Mouse (Mus musculus) splenic B cell, adult 2 months (primary cell): ENCODE data around the gene Ntm.

Experiments used
- DNase-seq: peaks from one replicate; pipeline ENCODE4 v3.0.0-alpha.2; 2011; ENCODE audit warnings: low read depth, low spot score
- H3K27me3 ChIP-seq: 2 replicates; pipeline ENCODE4 v1.6.1; 2012; ENCODE audit warnings: mild to moderate bottlenecking, low read length, moderate library complexity, mixed read lengths; ENCODE audit not compliant: control insufficient read depth, poor library complexity, insufficient read depth, severe bottlenecking
- H3K36me3 ChIP-seq: 2 replicates; pipeline ENCODE4 v1.6.1; 2012; ENCODE audit warnings: mild to moderate bottlenecking, low read length, moderate library complexity, mixed read lengths; ENCODE audit not compliant: control insufficient read depth, poor library complexity, insufficient read depth, severe bottlenecking

Ntm gene

DNA sequence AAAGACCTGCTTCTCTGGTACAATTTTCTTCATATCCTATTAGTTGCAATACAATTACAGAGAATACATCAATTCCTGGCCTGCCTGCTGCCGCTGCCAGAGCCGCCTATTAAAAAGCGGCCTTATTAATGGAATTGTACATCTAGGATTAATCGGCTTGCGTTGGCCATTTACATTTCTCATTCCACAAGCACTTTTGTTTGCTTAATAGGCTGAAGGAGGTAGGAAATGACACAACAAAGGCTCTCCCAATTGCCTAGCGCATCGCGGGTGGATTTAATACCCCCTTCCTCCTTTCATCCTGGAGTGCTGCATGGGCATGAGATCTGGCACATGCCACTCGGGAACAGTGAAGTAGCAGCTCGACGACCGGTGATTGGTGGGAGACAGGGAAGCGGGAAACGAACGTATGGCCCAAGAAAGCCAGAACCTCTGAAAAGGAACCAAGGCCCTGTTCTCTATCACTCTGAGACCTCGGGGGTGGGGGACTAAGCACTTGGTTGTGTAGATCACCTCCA lies 23.4 kb downstream of the Ntm start:
- DNase-seq = no peak
- Histone ChIP-seq H3K27me3 (no peaks in the 10 kb centered on the region), H3K36me3 (no peaks in the 10 kb centered on the region)

DNA sequence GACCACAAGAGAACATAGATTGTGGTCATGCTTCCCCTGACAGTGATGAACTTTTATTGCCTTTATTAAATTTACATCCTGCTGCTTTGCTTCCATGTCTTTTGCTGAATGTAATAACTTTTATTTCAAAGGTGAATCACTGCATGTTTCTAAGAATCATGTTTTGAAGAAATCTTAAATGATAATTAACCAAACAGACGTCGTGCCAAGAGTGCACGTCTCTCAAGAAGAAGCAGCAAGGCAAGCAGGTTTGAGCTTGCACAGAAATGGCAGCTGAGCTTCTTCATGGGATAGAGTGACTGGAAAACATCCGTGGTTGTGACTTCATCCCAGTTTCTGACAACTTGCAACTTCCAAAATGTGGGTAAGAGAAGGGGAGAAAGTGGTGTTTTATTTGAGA lies 34.1 kb downstream of the Ntm start:
- Histone ChIP-seq H3K27me3 (no peaks in the 10 kb centered on the region), H3K36me3 (no peaks in the 10 kb centered on the region)
- no peak for DNase-seq

DNA sequence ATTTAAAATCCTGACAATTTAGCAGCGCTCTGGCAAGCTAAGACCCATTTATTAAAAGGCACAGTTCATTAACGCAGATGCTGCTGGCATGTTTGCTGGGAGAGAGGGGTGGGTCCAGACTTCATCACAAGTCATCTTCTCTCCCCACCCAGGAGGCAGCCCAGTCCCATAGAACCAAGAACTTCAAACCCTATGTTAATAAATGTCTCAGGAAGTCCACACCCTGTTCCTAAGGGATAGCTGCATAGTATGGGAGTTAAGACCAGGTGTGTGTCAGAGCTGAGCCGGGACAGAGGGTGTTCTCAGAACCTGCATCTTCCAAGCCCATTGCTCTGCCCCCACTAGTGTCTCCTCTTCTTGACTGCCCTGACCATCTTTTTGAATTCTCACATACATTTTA lies 37.6 kb downstream of the Ntm start:
- no peak for DNase-seq
- H3K27me3 ChIP-seq = no peaks in the 10 kb centered on the region
- no peaks in the 10 kb centered on the region for H3K36me3 ChIP-seq

DNA sequence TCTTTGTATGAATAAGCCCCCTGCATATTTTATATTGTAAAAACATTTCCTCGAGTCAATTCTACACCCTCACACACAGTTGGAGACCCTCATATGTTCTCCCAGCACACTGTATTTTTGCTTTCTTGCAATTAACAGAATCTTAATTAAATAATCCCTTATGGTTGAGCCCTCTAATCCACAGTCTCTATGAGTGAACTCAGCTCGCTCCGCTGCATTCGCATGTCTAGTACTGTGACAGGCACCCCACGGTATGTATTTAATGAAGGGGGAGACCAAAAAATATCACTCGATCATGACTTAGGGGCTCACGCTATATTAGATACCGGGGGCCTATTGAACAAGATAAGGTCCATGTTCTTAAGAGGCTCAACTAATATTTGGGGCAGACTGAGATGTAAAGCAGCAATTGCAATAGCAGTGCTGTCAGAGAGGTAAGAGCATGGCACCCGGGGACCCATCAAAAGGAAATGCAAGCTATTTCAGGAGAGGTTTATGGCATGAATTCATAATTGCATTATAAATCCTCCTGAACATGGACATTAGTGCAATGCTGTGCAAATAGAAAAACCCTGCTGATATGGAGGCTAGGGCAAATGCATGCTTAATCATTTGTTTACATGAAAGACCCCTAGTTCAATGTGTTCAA lies 64.4 kb downstream of the Ntm start:
- no peaks in the 10 kb centered on the region for H3K36me3 ChIP-seq
- no peaks in the 10 kb centered on the region for H3K27me3 ChIP-seq
- DNase-seq = no peak

DNA sequence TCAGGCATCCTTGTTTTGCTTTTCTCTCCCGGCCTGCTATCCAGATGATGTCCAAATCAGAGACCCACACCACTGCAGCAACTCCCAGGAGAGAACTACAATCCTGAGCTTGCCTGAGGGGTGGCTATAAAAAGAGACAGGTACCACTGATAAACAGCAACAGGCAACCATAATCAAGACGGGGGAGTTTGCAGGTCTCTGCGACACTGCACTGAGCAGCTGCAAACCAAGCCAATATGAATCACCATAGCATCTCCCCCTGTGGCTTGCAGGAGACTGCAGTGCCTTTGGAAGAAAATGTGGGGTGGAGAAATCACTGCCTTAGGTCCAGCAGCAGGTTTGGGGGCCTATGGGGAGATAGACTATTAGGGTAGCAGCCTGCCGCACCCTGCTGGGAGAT lies 65.5 kb downstream of the Ntm start:
- Histone ChIP-seq H3K36me3 (no peaks in the 10 kb centered on the region), H3K27me3 (no peaks in the 10 kb centered on the region)
- DNase-seq = no peak

DNA sequence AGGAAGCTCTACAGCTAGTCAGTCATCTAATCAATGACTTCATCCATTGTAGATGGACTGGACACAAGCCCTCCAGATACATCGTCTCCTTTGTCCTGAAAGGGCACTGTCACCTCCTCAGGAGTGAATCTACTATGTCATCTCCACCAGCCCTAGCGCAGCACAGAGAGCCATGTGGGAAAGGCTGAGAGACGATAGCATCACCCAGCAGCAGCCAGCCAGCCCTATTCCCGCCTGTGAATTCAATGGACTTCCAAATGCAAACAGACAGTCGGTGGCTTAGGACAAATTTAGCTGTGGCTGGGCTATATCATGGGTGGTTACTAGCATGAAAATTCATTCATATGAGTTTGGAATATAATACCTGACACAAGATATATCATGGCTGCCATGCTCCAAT lies 70.1 kb downstream of the Ntm start:
- Histone ChIP-seq H3K27me3 (no peaks in the 10 kb centered on the region), H3K36me3 (no peaks in the 10 kb centered on the region)
- DNase-seq = no peak

DNA sequence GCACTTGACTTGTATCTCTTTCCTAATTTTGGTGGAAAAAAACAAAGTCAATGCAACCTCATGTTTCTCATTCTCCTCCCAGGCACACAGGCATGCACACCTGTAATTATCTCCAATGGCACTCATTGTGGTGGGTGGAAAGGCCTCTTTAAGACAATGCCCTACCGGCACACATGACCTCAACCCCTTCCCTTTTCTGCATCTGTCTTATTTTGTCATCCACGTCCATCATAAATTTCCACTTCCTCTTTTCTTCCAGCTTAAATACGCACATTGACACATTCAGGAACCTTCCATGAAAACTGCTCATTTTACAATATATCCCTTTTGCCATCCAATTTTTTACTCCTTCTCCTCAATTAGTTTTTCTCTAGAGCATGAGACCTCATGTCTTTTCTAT lies 74.2 kb downstream of the Ntm start:
- Histone ChIP-seq H3K36me3 (no peaks in the 10 kb centered on the region), H3K27me3 (no peaks in the 10 kb centered on the region)
- no peak for DNase-seq

DNA sequence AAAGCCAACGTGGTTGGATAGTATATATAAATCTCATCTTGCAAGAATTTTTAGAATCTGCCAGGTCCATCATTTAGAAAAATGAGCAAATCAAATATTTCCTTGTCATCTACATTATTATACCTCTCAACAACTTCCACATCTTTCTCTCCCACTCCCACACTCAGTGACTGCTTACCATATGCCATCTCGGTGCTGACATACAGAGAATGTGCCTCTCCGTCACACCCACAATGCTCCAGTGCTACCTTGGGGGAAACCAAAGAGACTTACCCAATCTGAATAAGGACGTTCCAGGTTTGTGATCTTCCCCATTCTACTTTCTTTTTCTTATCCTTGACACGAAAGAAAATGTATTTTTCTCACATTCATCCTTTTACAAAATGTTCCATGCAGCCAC lies 75.0 kb downstream of the Ntm start:
- no peak for DNase-seq
- Histone ChIP-seq H3K27me3 (no peaks in the 10 kb centered on the region), H3K36me3 (no peaks in the 10 kb centered on the region)

DNA sequence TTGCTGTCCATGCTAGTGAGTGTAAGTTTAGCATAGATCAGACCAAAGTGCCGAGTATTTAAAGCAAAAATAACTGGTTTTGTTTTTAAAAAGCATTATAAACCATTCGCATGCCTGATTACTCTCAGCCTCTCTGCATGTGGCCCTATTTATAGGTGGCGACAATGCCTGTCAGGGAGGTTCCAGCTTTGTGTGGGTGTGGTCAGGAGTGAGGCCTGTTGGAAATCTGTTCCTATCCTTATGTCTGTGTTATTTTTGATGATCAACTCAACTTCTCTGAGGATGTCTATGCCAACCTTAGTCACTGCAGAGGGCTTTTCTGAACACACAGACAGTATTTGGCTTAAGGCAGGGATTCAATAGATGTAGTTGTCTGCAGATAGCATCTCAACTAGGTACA lies 78.9 kb downstream of the Ntm start:
- Histone ChIP-seq H3K36me3 (no peaks in the 10 kb centered on the region), H3K27me3 (no peaks in the 10 kb centered on the region)
- DNase-seq = no peak

DNA sequence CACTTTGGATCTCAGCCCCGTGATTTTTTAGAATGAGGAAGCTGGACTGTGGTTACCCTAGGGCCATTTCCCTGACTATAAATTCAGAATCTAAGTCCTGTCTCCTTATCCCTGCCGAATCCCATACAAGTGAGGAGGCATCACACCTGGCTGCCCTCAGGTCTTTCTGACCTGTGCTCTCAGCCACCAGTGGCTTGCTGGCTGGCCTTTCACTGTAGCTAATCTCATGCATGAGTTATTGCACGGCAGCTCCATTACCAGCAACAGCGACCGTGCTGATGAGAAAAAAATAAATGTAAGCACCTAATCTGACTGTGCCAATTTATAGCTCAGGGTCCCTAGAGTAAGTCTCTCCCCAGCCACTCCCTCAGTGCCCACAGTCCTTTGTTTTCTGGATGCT lies 81.3 kb downstream of the Ntm start:
- H3K27me3 ChIP-seq = no peaks in the 10 kb centered on the region
- H3K36me3 ChIP-seq = no peaks in the 10 kb centered on the region
- no peak for DNase-seq

DNA sequence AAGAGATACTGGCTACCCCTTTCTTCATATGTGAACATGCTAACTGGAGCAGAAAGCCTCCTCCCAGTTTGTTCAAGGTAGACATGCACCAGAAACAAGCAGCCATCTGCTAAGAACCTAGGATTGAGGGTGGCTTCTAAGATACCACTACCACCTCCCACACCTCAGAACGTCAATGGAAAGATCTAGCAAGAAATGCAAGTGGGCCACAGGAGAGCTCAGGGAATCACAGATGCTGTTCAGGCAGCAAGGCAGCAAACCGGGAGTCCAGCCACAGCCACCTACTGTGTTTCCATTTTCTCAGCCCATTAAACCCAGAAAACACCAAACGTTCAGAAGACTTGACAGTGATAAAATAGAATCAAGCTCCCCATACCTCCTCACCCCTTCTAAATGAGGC lies 85.4 kb downstream of the Ntm start:
- H3K36me3 ChIP-seq = no peaks in the 10 kb centered on the region
- no peak for DNase-seq
- H3K27me3 ChIP-seq = no peaks in the 10 kb centered on the region

DNA sequence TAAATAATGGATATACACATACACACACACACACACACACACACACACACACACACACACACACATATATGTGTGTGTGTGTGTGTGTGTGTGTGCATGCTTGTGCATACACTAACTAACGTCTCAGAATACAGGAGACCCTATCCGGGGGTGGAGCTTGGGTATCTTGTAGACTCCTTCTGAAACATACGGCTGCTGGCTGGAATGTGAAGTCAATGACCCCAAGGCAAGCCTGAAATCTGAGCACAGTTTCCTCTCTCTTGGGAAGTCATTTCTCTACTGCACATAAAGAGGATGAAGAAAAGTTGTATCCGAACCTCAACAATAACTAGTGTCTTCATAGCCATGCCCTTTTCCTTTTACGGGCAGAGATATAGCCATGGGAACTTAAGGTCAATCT lies 95.2 kb downstream of the Ntm start:
- H3K27me3 ChIP-seq = no peaks in the 10 kb centered on the region
- H3K36me3 ChIP-seq = no peaks in the 10 kb centered on the region
- DNase-seq = no peak

DNA sequence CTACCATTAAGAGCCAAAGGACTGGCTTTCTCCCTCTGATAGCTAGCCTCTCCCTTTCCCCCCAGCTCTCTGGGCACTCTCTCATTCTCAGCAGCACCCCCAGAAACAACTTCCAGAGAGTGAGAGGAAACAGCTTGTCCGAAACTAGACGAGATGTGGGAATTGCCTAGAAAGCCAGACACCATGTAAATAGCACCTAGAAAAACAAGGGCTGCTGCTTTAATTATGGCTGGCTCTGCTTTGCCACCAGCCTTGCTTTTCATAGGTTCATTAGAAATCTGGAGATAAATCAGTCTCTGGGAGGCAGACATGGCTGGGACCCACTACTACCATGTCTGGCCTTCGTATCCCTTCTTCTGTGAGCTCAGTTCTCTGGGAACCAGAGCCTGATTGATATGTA lies 96.1 kb downstream of the Ntm start:
- no peaks in the 10 kb centered on the region for H3K36me3 ChIP-seq
- DNase-seq = no peak
- no peaks in the 10 kb centered on the region for H3K27me3 ChIP-seq

DNA sequence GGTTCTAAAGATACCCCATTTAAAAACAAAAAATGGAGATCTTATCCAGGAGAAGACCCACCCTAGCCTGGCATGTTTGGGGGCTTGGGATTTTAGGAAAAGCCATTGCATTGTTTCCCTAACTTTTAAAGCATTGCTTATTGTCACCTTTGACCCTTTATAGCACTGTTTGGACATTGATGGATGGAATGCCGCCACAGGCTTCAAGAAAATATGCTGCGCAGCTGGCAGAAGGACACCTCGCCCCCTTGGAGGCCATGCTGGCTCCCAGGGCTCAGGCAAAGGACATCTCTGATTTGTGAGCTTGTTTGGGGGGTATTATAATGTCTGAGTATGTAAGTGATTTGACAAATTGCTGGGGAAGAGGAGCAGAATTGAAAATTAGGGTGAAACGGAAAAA lies 96.8 kb downstream of the Ntm start:
- H3K36me3 ChIP-seq = no peaks in the 10 kb centered on the region
- no peaks in the 10 kb centered on the region for H3K27me3 ChIP-seq
- DNase-seq = no peak

DNA sequence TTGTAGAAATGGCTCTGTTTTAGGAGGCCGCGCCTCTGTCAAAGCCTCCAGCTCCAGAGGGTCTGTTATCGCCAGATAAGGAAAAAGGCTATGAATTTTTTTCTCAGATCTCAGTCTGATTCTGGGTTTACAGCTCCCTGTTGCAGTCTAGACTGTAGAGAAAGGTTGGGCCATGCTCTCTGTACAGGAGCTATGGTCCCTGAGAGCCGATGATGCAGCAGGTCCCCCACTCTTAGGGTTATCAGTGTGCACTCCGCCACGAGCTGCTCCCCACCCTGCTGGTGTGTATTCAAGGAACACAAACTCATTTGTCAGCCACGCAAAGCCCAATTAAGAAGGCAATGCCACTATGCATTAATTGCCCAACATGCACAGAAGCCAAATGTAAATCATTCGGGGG lies 97.4 kb downstream of the Ntm start:
- DNase-seq = no peak

DNA sequence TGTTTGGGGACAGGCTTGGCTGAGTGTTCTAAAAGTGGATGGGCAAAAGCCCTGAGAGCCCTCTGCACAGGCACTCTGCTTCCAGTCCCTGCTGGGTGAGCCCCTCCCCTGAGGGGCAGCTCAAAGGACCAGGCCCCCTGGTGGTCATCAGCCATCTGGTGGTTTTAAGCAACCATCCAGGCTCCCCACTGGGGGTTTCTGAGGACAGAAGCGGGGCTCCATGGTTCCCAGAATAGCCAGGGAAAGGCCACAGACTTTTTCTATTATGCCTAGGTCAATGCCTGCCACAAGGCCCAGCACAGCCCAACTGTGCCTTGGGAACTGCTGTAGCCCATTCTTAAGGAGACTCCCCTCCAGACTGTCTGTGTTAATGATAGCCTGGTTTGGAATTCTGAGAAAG lies 98.1 kb downstream of the Ntm start:
- Histone ChIP-seq H3K27me3 (no peaks in the 10 kb centered on the region), H3K36me3 (no peaks in the 10 kb centered on the region)
- DNase-seq = no peak

More for the DNA sequence above, 97.4 kb downstream of the Ntm start:
- no peaks in the 10 kb centered on the region for H3K27me3 ChIP-seq
- H3K36me3 ChIP-seq = no peaks in the 10 kb centered on the region
